ENCODE assay signal across 9 mouse cellular contexts in the genomic region with DNA sequence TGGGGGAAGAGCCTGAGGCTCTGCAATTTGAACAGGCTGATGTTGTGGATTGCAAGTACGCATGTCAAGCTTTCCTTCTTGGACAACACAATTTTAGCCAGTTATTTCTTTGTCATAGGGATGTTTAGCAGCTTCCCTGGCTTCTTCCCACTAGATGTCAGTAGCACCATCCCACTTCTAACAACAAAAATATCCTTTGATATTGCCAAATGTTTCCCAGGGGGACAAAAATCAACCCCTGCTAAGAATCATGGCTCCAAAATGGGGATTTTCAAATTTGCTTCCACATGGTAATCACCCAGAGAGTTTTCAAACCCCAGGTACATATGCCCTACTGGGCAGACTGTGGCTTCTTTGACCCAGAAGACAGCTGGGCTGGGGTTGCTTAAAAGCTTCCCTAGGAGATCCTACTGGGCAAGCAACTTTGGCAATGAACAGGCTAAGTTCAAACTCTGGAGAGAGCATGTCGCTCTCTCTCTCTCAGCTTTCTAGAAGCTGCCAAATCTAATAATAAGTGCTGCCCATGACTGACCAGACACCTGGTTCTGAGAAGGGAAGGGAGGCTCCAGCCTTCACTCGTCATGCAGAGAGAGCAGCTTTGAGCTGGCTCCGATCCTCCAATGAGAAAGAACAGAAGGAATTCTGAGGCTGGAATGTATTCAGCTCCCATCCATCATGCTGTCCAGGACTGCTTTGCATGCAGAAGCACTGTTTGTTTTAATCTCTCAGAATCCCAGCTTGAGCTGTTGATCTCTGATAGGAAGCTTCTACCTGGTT.
DNase-seq lines count a peak whose midpoint lies in the region; ATAC-seq and TF ChIP-seq lines count a peak whose summit lies in the region.
"Had no signal": no experiment of that assay in that cellular context is flagged by ENCODE, and none has a peak within 500 bp of the region (broad histone marks: within the 10 kb centered on the region; RNA-seq: fewer than 3 reads in every experiment).

No protein-coding gene starts in this region.

- ATAC-seq in lung, embryonic 14.5 days (ENCODE audit: insufficient read depth): no peak
- no peak for ATAC-seq in kidney, postnatal 0 days (replicated peaks; ENCODE audit: low FRiP score, low read depth)

- H3K27me3 ChIP-seq in lung, embryonic 14.5 days (ENCODE audit: insufficient read depth, low read length): no peaks in the 10 kb centered on the region
- no peaks in the 10 kb centered on the region for H3K27me3 ChIP-seq in kidney, postnatal 0 days (ENCODE audit: insufficient read depth, low read length)
- H3K27me3 ChIP-seq: neural tube, embryonic 13.5 days had no signal

- no peaks in the 10 kb centered on the region for H3K36me3 ChIP-seq in lung, embryonic 14.5 days (ENCODE audit: insufficient read depth)
- H3K36me3 ChIP-seq in kidney, postnatal 0 days (ENCODE audit: insufficient read depth, low read length): no peaks in the 10 kb centered on the region
- H3K36me3 ChIP-seq: neural tube, embryonic 13.5 days had no signal

- peak; percentile 6 for DNase-seq in gastrocnemius, postnatal 10 days
- no peak for DNase-seq in gastrocnemius, adult 18-20 months (ENCODE audit: low spot score)
- peak; percentile 52 for DNase-seq in lung, embryonic 14.5 days
- no peak for DNase-seq in lung, adult 18-20 months
- DNase-seq in kidney, postnatal 0 days (ENCODE audit: low spot score): no peak
- peak; percentile 23 for DNase-seq in mesoderm, embryonic 11.5 days (ENCODE audit: low read depth, low spot score)
- no peak for DNase-seq in spleen, adult 12 weeks (ENCODE audit: low spot score)
- DNase-seq: gastrocnemius, postnatal 36 days had no signal

- 33% methylated on average over 4 of the region's 4 CpGs for WGBS in lung, embryonic 14.5 days
- WGBS in kidney, postnatal 0 days: 46% methylated on average over 4 of the region's 4 CpGs

- peak; percentile 14; the same call in 1 of the 2 replicates for TF ChIP-seq CTCF in lung, embryonic 14.5 days (IDR thresholded peaks at IDR 0.05; ENCODE audit: low read depth)
- TF ChIP-seq CTCF in kidney, postnatal 0 days (IDR thresholded peaks at IDR 0.05; ENCODE audit: low read depth): peak; percentile 48

- H3K27ac ChIP-seq in lung, embryonic 14.5 days (ENCODE audit: low read depth): no peak overlapping the region
- no peak overlapping the region for H3K27ac ChIP-seq in kidney, postnatal 0 days
- H3K27ac ChIP-seq: neural tube, embryonic 13.5 days had no signal

- H3K4me3 ChIP-seq in lung, embryonic 14.5 days (ENCODE audit: low read depth, low read length): no peak overlapping the region
- no peak overlapping the region for H3K4me3 ChIP-seq in kidney, postnatal 0 days (replicated peaks; ENCODE audit: low read depth, low read length)
- H3K4me3 ChIP-seq: neural tube, embryonic 13.5 days had no signal

- no peaks in the 10 kb centered on the region for H3K4me1 ChIP-seq in lung, embryonic 14.5 days (ENCODE audit: insufficient read depth)
- no peaks in the 10 kb centered on the region for H3K4me1 ChIP-seq in kidney, postnatal 0 days (replicated peaks; ENCODE audit: insufficient read depth, low read length)
- H3K4me1 ChIP-seq: neural tube, embryonic 13.5 days had no signal

- H3K9ac ChIP-seq in lung, embryonic 14.5 days: no peak overlapping the region
- no peak overlapping the region for H3K9ac ChIP-seq in kidney, postnatal 0 days (ENCODE audit: low read depth, low read length)
- H3K9ac ChIP-seq: neural tube, embryonic 13.5 days had no signal

- no peak overlapping the region for H3K4me2 ChIP-seq in lung, embryonic 14.5 days
- no peak overlapping the region for H3K4me2 ChIP-seq in kidney, postnatal 0 days (ENCODE audit: low read length)
- H3K4me2 ChIP-seq: neural tube, embryonic 13.5 days had no signal

- no peaks in the 10 kb centered on the region for H3K9me3 ChIP-seq in lung, embryonic 14.5 days (ENCODE audit: low read depth, low read length)
- no peaks in the 10 kb centered on the region for H3K9me3 ChIP-seq in kidney, postnatal 0 days (replicated peaks; ENCODE audit: low read length)
- H3K9me3 ChIP-seq: neural tube, embryonic 13.5 days had no signal

Comparison
In these comparisons a context has a peak if more than half of its experiments do, and no peak if none do; other contexts are left out.
1. DNase-seq: peak in gastrocnemius, postnatal 10 days (single experiment), lung, embryonic 14.5 days (single experiment) and mesoderm, embryonic 11.5 days (single experiment); none in gastrocnemius, adult 18-20 months (single experiment), lung, adult 18-20 months (0 of 2), kidney, postnatal 0 days (single experiment) and spleen, adult 12 weeks (single experiment).